Mouse (Mus musculus) heart, postnatal 14 days (tissue): ENCODE data around the gene Bcan. TPM values are rescaled to one million over a fixed set of nuclear protein-coding genes. Genes with fewer than 3 reads are reported as not detected.

Experiments used
- DNase-seq, 2 experiments: peaks; one replicate each; pipeline ENCODE4 v3.0.0; 2021 to 2022
- intact Hi-C: fragments of 180-260 bp; cut with DNase I; formaldehyde crosslinking; loops from one replicate; pipeline ENCODE4 v1.15.1; 2025
- total RNA-seq, 2 experiments: library from RNA; stranded (reverse); gene quantifications; 2 replicates each; pipeline ENCODE4 v1.2.3; 2021

Bcan gene
- total RNA-seq, 2 experiments from 2014 or later = 0.15 to 0.29 TPM

DNA sequence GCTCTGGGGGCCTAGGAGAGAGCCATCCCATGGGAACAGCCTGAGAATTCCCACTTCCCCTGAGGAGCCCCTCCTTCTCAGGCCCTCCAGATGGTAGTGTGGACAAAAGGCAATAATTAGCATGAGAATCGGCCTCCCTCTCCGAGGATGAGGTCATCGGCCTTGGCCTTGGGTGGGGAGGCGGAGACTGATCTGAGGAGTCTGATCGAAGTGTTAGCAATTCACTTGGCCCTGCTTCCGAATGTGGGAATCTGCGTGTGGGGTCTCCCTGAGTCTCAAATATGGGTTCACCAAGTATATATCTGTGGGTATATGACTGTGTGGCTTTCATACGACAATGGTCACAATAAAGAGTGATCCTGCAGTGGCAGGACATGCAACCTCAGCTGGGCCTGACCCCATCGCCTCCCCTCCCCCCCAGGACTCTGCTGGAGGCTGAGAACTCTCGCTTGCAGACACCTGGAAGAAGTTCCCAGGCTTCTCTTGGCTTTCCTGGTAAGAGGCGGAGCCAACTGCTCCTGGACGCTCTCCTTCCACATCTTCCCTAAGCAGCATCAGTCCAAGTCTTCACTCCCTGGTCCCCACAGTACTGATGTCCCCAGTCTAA lies 25.5 kb downstream of the Bcan start:
- DNase-seq = peak in 1 of 2 experiments; percentile 59
- intact Hi-C loops = no loop called here

DNA sequence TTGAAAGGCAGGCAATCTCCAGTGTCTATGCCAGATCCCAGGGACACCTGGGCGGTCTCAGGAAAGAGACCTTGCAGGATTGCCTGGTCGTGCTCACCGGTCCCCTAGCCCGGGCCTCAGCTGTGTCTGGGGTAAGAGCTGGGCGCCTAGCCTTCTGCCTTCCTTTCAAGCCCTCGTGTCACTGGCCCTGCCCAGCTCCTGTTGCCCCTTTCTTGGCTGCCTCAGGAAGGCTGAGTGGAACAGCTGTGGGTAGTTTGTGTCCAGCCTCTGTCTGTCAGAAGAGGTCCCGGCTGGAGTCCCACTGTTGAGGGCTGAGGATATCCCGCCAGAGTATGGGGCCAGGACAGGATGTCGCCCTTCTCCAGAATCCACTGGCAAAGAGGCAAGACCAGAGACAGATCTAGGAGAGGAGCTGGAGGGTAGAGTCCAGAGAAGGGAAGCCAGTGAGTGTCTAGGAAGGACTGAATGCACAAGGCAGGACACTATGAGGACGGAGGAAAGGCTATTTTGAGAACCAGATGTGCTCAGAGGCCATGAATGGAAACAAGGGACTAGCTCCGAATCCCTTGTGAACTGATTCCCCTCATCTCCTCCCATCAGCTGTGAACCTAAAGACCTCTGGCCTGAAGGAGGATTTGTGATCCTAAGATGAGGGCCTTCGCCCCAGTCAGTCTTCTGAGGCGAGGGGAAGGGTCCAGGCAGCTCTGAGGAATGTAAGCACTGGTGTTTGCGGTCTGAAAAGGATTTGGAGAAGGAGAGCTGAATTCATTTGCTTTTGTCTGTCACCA lies 26.2 kb downstream of the Bcan start:
- DNase-seq = no peak
- intact Hi-C loops = no loop called here

DNA sequence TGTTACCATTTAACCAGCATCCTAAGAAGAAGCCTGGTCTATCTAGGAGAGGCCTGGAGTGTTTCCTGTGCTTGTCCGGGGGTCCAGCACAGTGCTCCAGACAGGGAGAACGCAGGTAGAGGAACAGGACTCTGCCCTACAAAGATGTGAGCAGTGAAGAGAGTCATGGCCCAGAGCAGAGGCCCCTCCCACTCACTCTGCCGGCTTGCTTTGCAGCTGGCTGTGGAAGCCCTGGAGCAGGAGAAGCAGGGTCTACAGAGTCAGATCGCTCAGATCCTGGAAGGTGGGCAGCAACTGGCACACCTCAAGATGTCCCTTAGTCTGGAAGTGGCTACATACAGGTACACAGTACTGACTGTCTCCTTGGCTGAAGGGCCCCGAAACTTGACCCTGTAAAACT lies 27.3 kb downstream of the Bcan start:
- no peak for DNase-seq
- intact Hi-C loops = no loop called here

DNA sequence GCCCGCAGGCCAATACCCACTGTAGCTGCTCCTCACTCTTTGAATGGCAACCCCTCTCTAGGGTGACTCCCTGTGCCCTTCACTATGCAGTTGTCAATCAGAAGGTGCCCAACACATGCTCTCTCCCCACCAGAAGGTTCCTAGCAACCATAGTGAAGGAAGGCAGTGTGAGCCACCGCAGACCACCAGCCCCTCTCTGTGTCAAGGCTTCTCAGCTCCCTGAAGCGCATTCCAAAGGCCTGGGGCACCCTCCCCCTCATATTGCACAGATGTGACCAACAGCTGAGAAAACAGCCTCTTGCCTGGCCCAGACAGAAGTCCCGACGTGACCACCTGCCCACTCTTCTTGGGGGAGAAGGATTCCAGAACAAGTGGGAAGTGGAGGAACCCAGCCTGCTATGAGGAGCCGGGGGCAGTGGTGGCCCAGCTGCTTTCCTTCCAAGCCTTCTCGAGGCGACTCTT lies 27.8 kb downstream of the Bcan start:
- intact Hi-C loops = no loop called here
- no peak for DNase-seq

DNA sequence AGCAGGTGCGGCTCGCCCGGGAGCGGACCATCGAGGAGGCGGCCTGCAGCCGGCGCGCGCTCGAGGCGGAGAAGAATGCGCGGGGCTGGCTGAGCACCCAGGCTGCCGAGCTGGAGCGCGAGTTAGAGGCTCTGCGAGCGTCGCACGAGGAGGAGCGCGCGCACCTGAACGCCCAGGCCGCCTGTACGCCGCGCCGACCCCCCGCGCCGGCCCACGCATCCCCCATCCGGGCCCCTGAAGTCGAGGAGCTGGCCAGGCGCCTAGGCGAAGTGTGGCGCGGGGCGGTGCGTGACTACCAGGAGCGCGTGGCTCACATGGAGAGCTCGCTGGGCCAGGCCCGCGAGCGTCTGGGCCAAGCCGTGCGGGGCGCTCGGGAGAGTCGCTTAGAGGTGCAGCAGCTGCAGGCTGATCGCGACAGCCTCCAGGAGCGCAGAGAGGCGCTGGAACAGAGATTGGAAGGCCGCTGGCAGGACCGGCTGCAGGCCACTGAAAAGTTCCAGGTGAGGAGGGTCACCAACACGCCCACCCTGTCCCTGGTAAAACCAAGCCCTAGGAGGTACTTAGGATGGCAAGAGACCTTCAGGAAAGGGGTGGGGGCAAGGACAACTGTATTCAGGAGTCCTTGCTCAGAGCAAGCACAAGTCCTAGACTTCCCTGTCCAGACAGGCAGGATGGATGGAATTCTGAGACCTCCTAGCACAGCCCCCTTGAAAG lies 28.4 kb downstream of the Bcan start:
- intact Hi-C loops = no loop called here
- DNase-seq = no peak

DNA sequence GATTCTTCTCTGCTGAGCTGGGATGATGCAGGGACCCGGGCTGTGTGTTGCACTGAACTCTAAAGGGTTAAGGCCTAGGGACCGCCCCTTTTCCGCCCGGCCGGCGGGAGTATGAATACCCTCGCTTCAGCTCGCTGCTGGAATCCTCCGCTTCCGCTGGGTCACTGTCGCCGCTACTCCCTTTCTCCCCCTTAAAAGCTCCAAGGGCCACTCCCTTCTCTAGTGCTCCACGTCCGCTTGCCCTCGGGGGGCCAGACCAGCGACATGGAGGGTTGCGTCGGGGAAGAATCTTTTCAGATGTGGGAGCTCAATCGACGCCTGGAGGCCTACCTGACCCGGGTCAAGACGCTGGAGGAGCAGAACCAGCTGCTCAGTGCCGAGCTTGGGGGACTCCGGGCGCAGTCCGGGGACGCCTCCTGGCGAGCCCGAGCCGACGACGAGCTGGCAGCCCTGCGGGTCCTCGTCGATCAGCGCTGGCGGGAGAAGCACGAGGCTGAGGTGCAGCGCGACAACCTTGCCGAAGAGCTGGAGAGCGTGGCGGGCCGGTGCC lies 29.0 kb downstream of the Bcan start, which contains the start of gene Nes:
Nes (plus strand) TSS at position 140 of the 550 bp plus-strand sequence.
- peak; percentile 78 for DNase-seq
- intact Hi-C loops = loop anchor here (1.0 kb wide), 2 partner anchors 16 to 100 kb away; no protein-coding TSS in a partner anchor

DNA sequence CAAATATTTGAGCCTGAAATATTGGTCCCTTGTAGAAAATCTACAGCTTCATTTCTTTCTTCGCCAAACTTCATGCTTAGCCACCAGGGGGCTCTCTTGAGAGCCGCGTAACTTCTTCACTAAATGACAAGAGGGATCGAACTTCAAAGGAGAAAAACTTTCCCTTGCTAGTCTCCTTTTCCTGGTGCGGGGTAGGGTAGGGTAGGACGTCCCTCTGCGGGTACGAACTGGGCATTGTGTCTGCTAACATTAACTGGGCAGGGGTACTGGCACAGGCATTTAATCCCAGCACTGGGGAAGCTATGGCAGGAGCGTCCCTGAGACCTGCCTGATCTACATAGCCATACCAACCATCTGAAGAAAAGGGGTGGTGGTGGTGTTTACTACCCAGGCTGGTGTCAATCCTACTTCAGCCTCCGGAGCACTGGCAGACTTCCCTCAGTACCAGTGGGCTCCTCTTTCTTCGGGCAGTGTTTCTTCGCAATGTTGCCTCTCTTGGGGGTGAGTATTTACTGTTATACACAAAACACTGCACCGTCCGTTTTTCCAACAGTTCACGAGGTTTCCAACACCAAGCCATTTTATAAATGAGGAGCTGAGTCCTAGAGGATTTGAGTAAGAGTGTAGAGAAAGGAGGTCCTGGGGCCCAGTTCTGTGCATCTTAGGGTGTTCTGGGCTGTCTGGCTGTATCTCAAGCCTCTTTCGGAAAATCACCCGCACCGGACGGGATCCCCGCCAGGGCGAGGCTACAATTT lies 29.7 kb downstream of the Bcan start:
- peak; percentile 60 to 77 for DNase-seq
- intact Hi-C loops = loop anchor here (1.0 kb wide), 2 partner anchors 17 to 101 kb away; no protein-coding TSS in a partner anchor

DNA sequence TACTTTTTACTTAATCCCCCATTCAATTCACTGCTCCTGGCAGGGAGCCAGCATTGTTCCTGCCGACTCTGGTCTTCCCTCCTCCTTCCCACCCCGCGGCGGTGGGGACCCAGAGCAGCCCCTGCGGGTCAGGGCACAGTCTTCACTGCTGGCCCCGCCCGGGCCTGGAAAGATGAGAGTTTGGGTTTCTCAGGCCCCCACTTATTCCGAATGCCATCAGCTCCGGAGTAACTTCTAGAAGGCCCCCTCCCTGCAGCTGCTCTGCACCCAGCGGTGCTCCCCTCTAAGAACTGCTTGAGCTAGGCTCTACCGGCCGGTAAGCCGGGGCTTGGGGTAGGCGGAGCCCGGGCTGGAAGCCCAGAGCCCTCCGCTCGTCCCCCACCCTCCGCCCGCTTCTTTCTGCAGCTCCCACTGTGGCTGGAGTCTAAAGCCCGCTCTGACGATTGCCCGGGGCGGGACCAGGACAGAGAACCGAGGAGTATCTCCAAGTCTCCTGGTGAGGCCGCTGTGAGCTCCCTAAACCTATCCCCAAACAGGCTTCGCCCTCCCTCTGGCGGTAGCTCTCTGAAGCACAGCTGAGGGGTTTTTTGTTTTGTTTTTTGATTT lies 39.3 kb downstream of the Bcan start:
- peak; percentile 89 to 91 for DNase-seq
- intact Hi-C loops = loop anchor here (1.0 to 5.0 kb wide), 2 partner anchors 25 to 37 kb away; no protein-coding TSS in a partner anchor

DNA sequence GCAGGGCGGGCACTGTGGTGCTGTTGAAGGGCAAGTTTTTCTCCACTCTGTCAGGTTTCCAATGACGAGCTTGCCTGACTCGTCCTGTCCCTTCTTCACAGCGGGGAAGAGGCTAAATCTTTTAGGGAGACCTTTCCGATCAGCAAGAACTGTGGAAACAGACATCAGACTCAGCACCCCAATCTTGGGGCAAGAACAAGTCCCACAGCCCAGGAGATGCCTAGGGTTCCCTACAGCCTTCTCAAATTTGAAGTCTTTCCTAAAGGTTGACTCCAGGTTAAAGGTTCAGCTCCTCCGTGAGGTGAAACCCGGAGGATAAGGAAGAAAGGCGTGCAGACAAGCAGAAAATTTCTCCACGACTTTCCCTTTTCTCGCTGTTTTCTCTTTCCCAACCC lies 39.8 kb downstream of the Bcan start:
- intact Hi-C loops = loop anchor here (5.0 kb wide), 1 partner anchor 37 kb away; no protein-coding TSS in a partner anchor
- no peak for DNase-seq

DNA sequence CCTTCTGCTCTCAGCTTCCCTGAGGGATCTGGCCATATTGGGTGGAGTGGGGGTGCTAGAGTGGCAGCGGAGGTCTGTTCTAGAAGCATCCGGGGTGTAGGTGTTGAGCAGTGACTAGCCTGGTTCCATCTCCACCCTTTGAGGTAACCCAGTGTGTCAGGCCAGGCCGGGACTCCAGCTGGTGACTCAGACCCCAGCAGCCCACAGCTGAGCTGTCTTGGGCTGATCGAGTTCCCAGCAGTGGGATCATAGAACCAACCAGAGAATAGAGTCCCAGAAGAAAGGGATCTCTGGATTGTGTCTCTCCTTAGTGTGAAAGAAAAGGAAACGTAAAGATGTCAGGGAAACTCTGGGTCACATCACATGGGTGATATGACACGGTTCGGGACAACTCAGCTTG lies 40.7 kb downstream of the Bcan start:
- intact Hi-C loops = no loop called here
- DNase-seq = no peak

DNA sequence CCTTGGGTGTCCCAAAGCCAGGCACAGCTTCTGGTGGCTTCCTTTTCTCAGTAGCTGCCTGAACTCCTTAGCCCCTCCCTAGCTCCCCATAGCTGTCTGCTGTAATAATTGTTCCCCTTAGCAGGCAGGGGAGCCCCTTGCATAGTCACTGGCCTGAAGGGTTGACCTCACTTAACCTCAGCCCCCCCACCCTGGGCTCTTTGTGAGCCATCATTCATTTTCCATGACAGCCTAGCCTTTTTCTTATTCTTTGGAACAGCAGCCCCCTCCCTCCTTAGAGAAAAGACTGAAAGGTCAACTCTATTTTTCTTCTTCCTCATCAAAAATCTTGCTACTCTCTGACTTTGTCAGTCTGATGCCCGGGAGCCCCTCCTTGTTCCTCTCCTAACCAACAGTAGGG lies 41.1 kb downstream of the Bcan start:
- intact Hi-C loops = no loop called here
- no peak for DNase-seq

DNA sequence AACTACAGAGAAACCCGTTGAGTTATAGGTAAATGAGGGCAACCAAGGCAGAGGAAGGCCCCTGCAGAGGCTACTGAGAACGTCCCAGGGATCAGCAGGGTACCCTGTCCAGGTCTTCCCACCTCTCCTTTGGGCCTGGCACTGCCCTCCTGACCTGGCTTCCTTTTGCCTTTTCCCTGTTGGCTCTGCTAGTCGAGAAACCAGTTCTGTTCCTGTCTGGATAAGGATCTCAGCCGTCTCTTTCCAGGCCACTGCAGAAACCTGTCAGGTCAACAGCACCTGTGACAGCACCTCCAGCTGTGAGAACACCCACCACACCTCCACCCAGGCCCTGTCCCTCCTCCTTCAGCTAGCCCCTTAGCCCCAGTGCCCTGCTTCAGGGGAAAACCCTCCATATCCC lies 41.6 kb downstream of the Bcan start:
- no peak for DNase-seq
- intact Hi-C loops = no loop called here

DNA sequence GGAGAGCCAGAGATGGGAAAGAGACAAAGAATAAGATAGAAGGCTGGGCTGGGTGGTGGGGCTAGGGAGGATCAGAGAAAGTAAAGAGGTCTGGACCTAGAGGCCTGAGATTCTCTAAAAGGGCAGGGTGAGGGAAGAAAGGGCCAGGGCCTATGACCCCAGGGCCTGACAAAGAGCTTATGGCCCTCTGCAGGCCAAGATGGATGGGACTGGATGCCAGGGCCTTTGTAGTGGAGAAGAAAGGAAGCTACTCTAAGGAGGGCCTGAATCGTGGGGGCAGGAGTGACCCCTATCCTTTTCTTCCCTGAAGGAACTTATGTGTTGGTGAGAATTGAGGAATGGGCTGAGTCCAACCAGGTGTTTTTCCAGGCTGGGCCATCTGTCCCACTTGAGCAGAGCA lies 42.0 kb downstream of the Bcan start:
- intact Hi-C loops = no loop called here

DNA sequence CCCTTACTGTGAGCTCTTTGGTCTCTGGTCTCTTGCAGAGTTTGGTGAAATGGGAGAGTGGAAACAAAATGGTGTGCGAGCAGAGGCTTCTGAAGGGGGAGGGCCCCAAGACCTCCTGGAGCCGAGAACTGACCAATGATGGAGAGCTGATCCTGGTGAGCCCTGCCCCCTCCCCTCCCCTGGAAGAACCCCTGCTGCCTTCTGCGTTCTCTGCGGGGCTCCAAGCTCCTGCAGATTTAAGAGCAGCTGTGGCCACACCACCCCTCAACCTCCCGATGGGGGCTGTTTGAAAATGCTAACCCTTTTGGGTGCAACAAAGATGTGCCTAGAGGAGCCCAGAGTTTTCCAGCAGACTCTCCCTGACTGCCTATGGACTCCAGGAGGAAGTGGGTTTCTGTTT lies 47.6 kb downstream of the Bcan start:
- DNase-seq = no peak
- intact Hi-C loops = no loop called here

More for the DNA sequence above, 42.0 kb downstream of the Bcan start:
- no peak for DNase-seq

DNA sequence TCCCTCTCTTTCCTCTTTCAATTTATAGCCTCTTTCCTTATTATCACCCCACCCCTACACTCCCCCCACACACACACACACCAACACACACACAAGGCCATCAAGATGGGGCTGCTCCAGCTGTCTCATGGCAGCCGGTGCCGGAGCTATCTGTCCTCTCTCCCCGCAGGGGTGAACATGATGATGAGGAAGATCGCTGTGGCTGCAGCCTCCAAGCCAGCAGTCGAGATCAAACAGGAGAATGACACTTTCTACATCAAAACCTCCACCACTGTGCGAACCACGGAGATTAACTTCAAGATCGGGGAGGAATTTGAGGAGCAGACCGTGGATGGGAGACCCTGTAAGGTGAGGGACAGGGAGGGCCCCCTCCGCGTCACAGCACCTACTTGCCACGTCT lies 48.1 kb downstream of the Bcan start:
- no peak for DNase-seq
- intact Hi-C loops = no loop called here

DNA sequence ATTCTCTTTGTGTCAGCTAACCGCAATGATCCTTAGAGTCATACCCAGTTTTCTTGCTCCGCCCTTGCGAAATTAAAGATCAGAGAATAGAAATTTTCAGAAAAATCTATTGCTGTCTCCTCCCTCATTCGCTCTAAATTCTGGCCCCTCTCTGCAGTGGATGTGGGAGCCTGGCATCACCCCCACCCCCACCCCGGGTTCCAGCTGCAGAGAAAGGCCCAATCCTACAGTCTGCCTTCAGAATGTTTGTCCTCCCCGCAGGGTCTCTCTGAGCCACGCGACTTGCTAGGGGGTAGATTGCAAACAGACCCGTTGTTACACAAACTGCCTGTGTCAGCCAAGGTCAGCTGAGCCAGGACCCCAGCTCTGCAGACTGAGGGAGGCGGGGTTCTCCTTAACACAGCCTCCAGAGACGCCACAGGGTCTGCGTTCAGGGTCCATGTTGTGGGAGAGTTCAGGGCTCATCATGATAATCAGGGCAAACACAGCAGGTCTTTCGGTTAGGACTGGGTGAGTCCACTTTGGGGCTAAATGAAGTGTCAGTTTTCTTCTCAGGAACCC lies 50.0 kb downstream of the Bcan start:
- intact Hi-C loops = no loop called here
- no peak for DNase-seq

DNA sequence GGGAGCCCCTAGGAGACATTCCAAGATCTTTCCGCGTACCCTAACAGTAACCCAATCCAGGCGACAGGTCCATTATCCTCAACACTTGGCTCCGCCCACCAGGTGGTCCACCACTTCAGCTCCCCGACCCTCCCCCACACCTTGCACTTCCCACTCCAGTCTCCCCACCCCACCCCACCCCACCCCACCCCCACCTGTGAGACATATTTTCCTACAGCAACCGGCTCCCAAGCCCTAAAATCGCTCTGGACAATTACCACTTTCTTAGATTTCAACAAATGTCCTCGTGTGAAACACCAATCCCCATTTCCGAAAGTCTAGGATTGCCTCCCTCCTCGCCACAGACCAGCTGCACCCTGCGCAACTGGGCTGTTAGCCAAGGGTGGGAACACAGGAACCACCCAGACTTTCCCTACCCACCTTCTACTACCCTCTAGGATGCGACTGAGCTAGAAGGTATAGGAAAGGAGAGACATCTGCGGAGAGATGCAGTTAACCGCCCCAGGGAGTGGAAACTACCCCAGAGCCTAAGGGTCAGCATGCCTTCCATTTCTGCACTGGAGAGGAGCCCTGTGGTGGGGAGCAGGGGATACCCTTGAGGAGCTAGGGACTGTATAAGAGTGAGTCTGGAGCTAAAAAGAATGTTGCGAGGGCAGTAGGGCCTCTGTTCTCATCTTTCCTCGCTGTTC lies 50.6 kb downstream of the Bcan start:
- intact Hi-C loops = no loop called here
- no peak for DNase-seq

DNA sequence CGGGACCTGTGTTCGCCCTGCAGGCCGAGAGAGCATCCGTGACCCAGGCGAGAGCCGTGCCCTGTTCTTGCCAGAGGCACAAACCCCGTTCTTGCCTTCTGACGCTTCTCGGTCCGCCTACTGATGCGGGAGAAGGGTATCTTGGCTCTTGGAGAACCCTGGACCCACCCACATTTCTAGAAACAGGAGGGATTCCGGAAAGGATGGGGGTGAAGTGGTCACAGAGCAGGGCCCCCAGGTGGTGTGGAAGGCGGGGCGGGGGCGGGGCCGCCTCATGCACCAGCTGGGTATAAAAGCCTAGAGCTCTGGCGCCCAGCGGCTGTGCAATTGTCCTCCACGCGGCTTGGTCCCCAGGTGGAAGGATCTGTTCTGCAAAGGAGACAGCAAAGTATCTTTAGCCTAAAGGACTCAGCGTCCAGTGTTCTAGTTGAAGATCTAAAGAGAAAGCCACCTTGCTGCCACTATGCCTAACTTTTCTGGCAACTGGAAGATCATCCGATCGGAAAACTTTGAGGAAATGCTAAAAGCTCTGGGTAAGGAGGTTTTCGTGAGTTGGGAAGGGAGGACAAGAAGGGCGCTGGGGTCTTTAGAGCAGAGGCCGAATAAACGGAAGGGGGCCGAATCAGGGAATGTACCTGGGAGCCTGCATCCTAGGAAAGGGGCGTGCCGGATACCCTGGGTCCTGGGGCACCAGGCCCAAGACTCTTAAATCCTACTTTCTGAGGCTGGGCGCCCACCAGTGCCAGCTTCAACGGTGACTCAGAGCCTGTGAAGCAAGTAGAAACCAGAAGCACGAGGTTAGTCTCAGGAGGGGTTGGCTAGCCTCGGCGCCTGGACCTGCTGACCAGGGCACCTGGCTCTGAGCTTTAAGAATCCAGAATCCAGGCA lies 51.4 kb downstream of the Bcan start, which contains the start of gene Crabp2:
Crabp2 (plus strand) TSS at position 289 of the 888 bp plus-strand sequence.
- no peak for DNase-seq
- intact Hi-C loops = no loop called here
